Mouse (Mus musculus) heart, adult 2 months (tissue): ENCODE measurements around the gene Eln. TPM values are rescaled to one million over a fixed set of nuclear protein-coding genes. Genes with fewer than 3 reads are reported as not detected.

ENCODE experiments used
- DNase-seq, 2 experiments: peaks; one replicate each; pipeline ENCODE4 v3.0.0; 2021
- H3K27ac ChIP-seq: fragments of 200-600 bp; 2 replicates; pipeline ENCODE4 v1.8.1; 2022
- H3K27me3 ChIP-seq: fragments of 200-500 bp; 2 replicates; pipeline ENCODE4 v1.6.1; 2012; ENCODE audit warnings: mild to moderate bottlenecking, low read length, inconsistent platforms, mixed read lengths; ENCODE audit not compliant: control insufficient read depth, insufficient read depth
- H3K36me3 ChIP-seq: fragments of 200-500 bp; 2 replicates; pipeline ENCODE4 v1.6.1; 2012; ENCODE audit warnings: low read length, inconsistent platforms; ENCODE audit not compliant: control insufficient read depth, insufficient read depth
- H3K4me1 ChIP-seq: fragments of 200-500 bp; 2 replicates; pipeline ENCODE4 v1.6.1; 2011; ENCODE audit warnings: low read length; ENCODE audit not compliant: control insufficient read depth, insufficient read depth
- H3K4me3 ChIP-seq: fragments of 200-600 bp; 2 replicates; pipeline ENCODE4 v1.8.1; 2022
- H3K79me2 ChIP-seq: fragments of 200-500 bp; replicated peaks from 2 replicates; pipeline ENCODE4 v1.6.1; 2012; ENCODE audit warnings: mild to moderate bottlenecking, inconsistent platforms, low read length, moderate library complexity, mixed read lengths; ENCODE audit not compliant: control insufficient read depth, insufficient read depth
- H3K9ac ChIP-seq: fragments of 200-500 bp; 2 replicates; pipeline ENCODE4 v1.6.1; 2012; ENCODE audit warnings: low read depth, mild to moderate bottlenecking, control low read depth, inconsistent platforms, low read length, mixed read lengths
- CTCF ChIP-seq: fragments of 200-600 bp; IDR thresholded peaks from 2 replicates; pipeline ENCODE4 v1.8.1; 2022; ENCODE audit warnings: antibody characterized with exemption, mild to moderate bottlenecking, moderate library complexity
- EP300 ChIP-seq: fragments of 200-500 bp; IDR thresholded peaks from 2 replicates; pipeline ENCODE4 v1.6.1; 2011; ENCODE audit warnings: low read depth, low read length, control low read depth; ENCODE audit not compliant: insufficient read depth
- POLR2A ChIP-seq: fragments of 200-500 bp; IDR thresholded peaks from 2 replicates; pipeline ENCODE4 v1.6.1; 2011; ENCODE audit warnings: mild to moderate bottlenecking, low read depth, low read length, control low read depth; ENCODE audit not compliant: insufficient read depth
- WGBS: fragments of 180-500 bp; shearing (Covaris S2); methylation state at CpG from one replicate; pipeline ENCODE4 v1.1.7; 2018; 5-methylcytosine and 5-hydroxymethylcytosine counted together
- intact Hi-C: fragments of 180-260 bp; cut with DNase I; formaldehyde crosslinking; loops from one replicate; pipeline ENCODE4 v1.15.1; 2025
- polyA plus RNA-seq: library from polyadenylated mRNA; depleted of rRNA; stranded (reverse); fragments of >200 nt; gene quantifications from 2 replicates; pipeline ENCODE4 v1.2.3, GENCODE M21; 2012
- total RNA-seq, 2 experiments: library from RNA; stranded (reverse); gene quantifications; 2 replicates each; pipeline ENCODE4 v1.2.3; 2021

The Eln gene
- total and polyA plus RNA-seq, 3 experiments: 33.5 to 124 (median 49.9) TPM

GRCm38 (mm10) chr5:134780963-134781362, 33.8 kb upstream of the Eln start:
- H3K36me3 ChIP-seq: no peaks in the 10 kb centered on the region
- no peak overlapping the region for H3K27ac ChIP-seq
- H3K4me3 ChIP-seq: no peak overlapping the region
- H3K9ac ChIP-seq: no peak overlapping the region
- no peak for DNase-seq
- peaks cover 3% of the 10 kb centered on the region for H3K4me1 ChIP-seq
- TF ChIP-seq CTCF (peak; percentile 64), EP300 (no peak)
- no peaks in the 10 kb centered on the region for H3K79me2 ChIP-seq
- no peaks in the 10 kb centered on the region for H3K27me3 ChIP-seq
- intact Hi-C loops: loop anchor here (5.0 kb wide), 1 partner anchor 121 kb away; no protein-coding TSS in a partner anchor

GRCm38 (mm10) chr5:134780146-134780545, 33.0 kb upstream of the Eln start:
- no peaks in the 10 kb centered on the region for H3K27me3 ChIP-seq
- no peaks in the 10 kb centered on the region for H3K36me3 ChIP-seq
- no peak overlapping the region for H3K27ac ChIP-seq
- H3K9ac ChIP-seq: no peak overlapping the region
- no peak for DNase-seq
- TF ChIP-seq EP300 (no peak), CTCF (no peak), POLR2A (no peak)
- intact Hi-C loops: loop anchor here (5.0 kb wide), 1 partner anchor 122 kb away; no protein-coding TSS in a partner anchor
- no peaks in the 10 kb centered on the region for H3K4me1 ChIP-seq
- H3K79me2 ChIP-seq: no peaks in the 10 kb centered on the region
- no peak overlapping the region for H3K4me3 ChIP-seq
- WGBS: 56% methylated on average over 2 of the region's 2 CpGs

- Histone ChIP-seq H3K9ac (no peak overlapping the region), H3K79me2 (no peaks in the 10 kb centered on the region), H3K27me3 (no peaks in the 10 kb centered on the region), H3K27ac (no peak overlapping the region), H3K36me3 (no peaks in the 10 kb centered on the region), H3K4me3 (no peak overlapping the region), H3K4me1 (peaks cover 2% of the 10 kb centered on the region; the same call in 1 of the 2 replicates)
- intact Hi-C loops: no loop called here
- no peak for TF ChIP-seq CTCF
- TF ChIP-seq POLR2A: no peak
- no peak for TF ChIP-seq EP300
- 63% methylated on average over 12 of the region's 12 CpGs for WGBS
- DNase-seq: no peak
Observed at GRCm38 (mm10) chr5:134776551-134776950, 29.4 kb upstream of the Eln start.

- Histone ChIP-seq H3K4me1 (peaks cover 3% of the 10 kb centered on the region; the same call in 1 of the 2 replicates), H3K27me3 (no peaks in the 10 kb centered on the region), H3K36me3 (no peaks in the 10 kb centered on the region), H3K9ac (no peak overlapping the region), H3K4me3 (no peak overlapping the region), H3K27ac (peak overlapping the region; percentile 36), H3K79me2 (no peaks in the 10 kb centered on the region)
- peak; percentile 57 to 67 for DNase-seq
- TF ChIP-seq CTCF: no peak
- 60% methylated on average over 12 of the region's 12 CpGs for WGBS
- intact Hi-C loops: no loop called here
Observed at GRCm38 (mm10) chr5:134772522-134772921, 25.4 kb upstream of the Eln start.

- TF ChIP-seq CTCF (no peak), EP300 (no peak), POLR2A (no peak)
- no peaks in the 10 kb centered on the region for H3K27me3 ChIP-seq
- H3K4me3 ChIP-seq: no peak overlapping the region
- peaks cover 3% of the 10 kb centered on the region; the same call in 1 of the 2 replicates for H3K4me1 ChIP-seq
- no peak overlapping the region for H3K9ac ChIP-seq
- intact Hi-C loops: no loop called here
- H3K79me2 ChIP-seq: no peaks in the 10 kb centered on the region
- no peak for DNase-seq
- no peaks in the 10 kb centered on the region for H3K36me3 ChIP-seq
- 58% methylated on average over 3 of the region's 3 CpGs for WGBS
- H3K27ac ChIP-seq: peak overlapping the region; percentile 36; the same call in 1 of the 2 replicates
Observed at GRCm38 (mm10) chr5:134771750-134772149, 24.6 kb upstream of the Eln start.

- WGBS: 30% methylated on average over 7 of the region's 7 CpGs
- Histone ChIP-seq H3K36me3 (no peaks in the 10 kb centered on the region), H3K27me3 (no peaks in the 10 kb centered on the region), H3K9ac (no peak overlapping the region), H3K4me1 (peaks cover 4% of the 10 kb centered on the region; the same call in 1 of the 2 replicates), H3K79me2 (no peaks in the 10 kb centered on the region), H3K27ac (no peak overlapping the region; the same call in 1 of the 2 replicates), H3K4me3 (no peak overlapping the region)
- intact Hi-C loops: no loop called here
- peak in 1 of 2 experiments; percentile 42 for DNase-seq
- TF ChIP-seq EP300 (no peak), POLR2A (no peak), CTCF (no peak)
Observed at GRCm38 (mm10) chr5:134769181-134769580, 22.1 kb upstream of the Eln start.

- H3K27me3 ChIP-seq: no peaks in the 10 kb centered on the region
- no peaks in the 10 kb centered on the region for H3K79me2 ChIP-seq
- TF ChIP-seq EP300: 0 out of 2 replicates have a peak, but pooled peaks have one; percentile 34
- no peak for TF ChIP-seq POLR2A
- no peaks in the 10 kb centered on the region for H3K36me3 ChIP-seq
- H3K9ac ChIP-seq: no peak overlapping the region
- peak in 1 of 2 experiments; percentile 62 for DNase-seq
- H3K4me3 ChIP-seq: no peak overlapping the region
- WGBS: 74% methylated on average over 16 of the region's 16 CpGs
- no peak overlapping the region for H3K27ac ChIP-seq
- H3K4me1 ChIP-seq: peaks cover 18% of the 10 kb centered on the region
- intact Hi-C loops: no loop called here
Observed at GRCm38 (mm10) chr5:134765441-134765840, 18.3 kb upstream of the Eln start.
